Mouse (Mus musculus) neural tube, embryonic 13.5 days (tissue): ENCODE data around the gene Serpinb9e. TPM values are rescaled to one million over a fixed set of nuclear protein-coding genes. Genes with fewer than 3 reads are reported as not detected.
"Not testable (repeated sequence)": the region's sequence is repeated elsewhere in the genome, so short reads cannot be mapped to it uniquely, and the experiment has no call there.

Source experiments
- ATAC-seq: fragments of 200-750 bp; cut with Nextera tagmentation; 2 replicates; pipeline ENCODE4 v1.8.0; 2017; ENCODE audit warnings: low read depth, mild to moderate bottlenecking, moderate TSS enrichment, moderate library complexity
- H3K27ac ChIP-seq: fragments of 300-500 bp; sonication (generic); replicated peaks from 2 replicates; pipeline ENCODE4 v1.5.1; 2015; ENCODE audit warnings: moderate library complexity, mild to moderate bottlenecking, inconsistent platforms
- H3K27me3 ChIP-seq: fragments of 300-500 bp; sonication (generic); 2 replicates; pipeline ENCODE4 v1.6.1; 2015; ENCODE audit warnings: mild to moderate bottlenecking, inconsistent platforms
- H3K36me3 ChIP-seq: fragments of 300-500 bp; sonication (generic); 2 replicates; pipeline ENCODE4 v1.6.1; 2015; ENCODE audit warnings: mild to moderate bottlenecking, inconsistent platforms
- H3K4me1 ChIP-seq: fragments of 300-500 bp; sonication (generic); replicated peaks from 2 replicates; pipeline ENCODE4 v1.6.1; 2015; ENCODE audit warnings: inconsistent platforms
- H3K4me2 ChIP-seq: fragments of 300-500 bp; sonication (generic); 2 replicates; pipeline ENCODE4 v1.6.1; 2015; ENCODE audit warnings: inconsistent platforms, mild to moderate bottlenecking, moderate library complexity
- H3K4me3 ChIP-seq: fragments of 300-500 bp; sonication (generic); 2 replicates; pipeline ENCODE4 v1.5.1; 2015; ENCODE audit warnings: mild to moderate bottlenecking, inconsistent platforms
- H3K9ac ChIP-seq: fragments of 300-500 bp; sonication (generic); 2 replicates; pipeline ENCODE4 v1.6.1; 2015; ENCODE audit warnings: moderate library complexity, mild to moderate bottlenecking, inconsistent platforms
- H3K9me3 ChIP-seq: fragments of 300-500 bp; sonication (generic); 2 replicates; pipeline ENCODE4 v1.6.1; 2016; ENCODE audit warnings: inconsistent platforms
- WGBS: fragments of 180-500 bp; shearing (Covaris S2); methylation state at CpG from one replicate; pipeline ENCODE4 v1.1.7; 2015; 5-methylcytosine and 5-hydroxymethylcytosine counted together
- polyA plus RNA-seq: library from polyadenylated mRNA; unstranded; fragments of >200 nt; fragmentation: Nextera tagmentation; extraction: Ambion mirVana; gene quantifications from 2 replicates; pipeline ENCODE4 v1.2.1, GENCODE M21; 2015

The Serpinb9e gene
- not detected in 2 replicates for polyA plus RNA-seq

DNA sequence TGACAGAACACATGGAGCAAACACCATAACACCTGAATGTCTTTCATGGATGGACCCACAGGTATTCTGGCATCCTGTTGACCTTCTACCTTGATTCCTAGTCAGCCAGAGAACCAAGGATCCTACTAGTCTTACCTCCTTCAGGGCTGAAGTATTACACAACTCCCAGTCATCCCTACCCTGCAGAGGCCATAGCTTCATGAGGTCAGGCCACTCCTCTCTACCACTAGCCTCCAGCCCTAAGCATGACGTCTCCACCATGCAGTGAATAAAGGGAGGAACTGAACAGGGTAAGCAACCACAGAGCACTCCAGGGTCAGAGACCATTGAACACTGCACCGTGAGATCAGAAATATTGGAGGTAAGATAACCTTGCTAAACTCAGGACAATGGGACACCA lies at the start of gene Serpinb9e:
TSS of gene Serpinb9e (plus strand) at position 301 of the 400 bp plus-strand sequence.
- H3K9me3 ChIP-seq = peaks cover 20% of the 10 kb centered on the region
- not testable (repeated sequence) for H3K27ac ChIP-seq, H3K9ac ChIP-seq, H3K27me3 ChIP-seq, H3K4me2 ChIP-seq, ATAC-seq, H3K36me3 ChIP-seq, H3K4me1 ChIP-seq, H3K4me3 ChIP-seq
- WGBS = 95% methylated on average over 2 of the region's 2 CpGs

GRCm38 (mm10) chr13:33199740-33200139 lies 49.7 kb upstream of the Serpinb9e start:
- Histone ChIP-seq H3K27ac (no peak overlapping the region), H3K27me3 (no peaks in the 10 kb centered on the region), H3K4me2 (no peak overlapping the region), H3K9me3 (no peaks in the 10 kb centered on the region), H3K4me1 (no peaks in the 10 kb centered on the region), H3K9ac (no peak overlapping the region), H3K4me3 (no peak overlapping the region), H3K36me3 (no peaks in the 10 kb centered on the region)
- ATAC-seq = no peak
- WGBS = 50% methylated on average over 2 of the region's 2 CpGs

- WGBS = 83% methylated on average over 4 of the region's 4 CpGs
Observed at GRCm38 (mm10) chr13:33308631-33309030, 59.2 kb downstream of the Serpinb9e start.

More at GRCm38 (mm10) chr13:33308631-33309030, 59.2 kb downstream of the Serpinb9e start:
- not testable (repeated sequence) for H3K9me3 ChIP-seq, ATAC-seq, H3K4me3 ChIP-seq, H3K4me2 ChIP-seq, H3K4me1 ChIP-seq, H3K36me3 ChIP-seq, H3K27ac ChIP-seq, H3K27me3 ChIP-seq, H3K9ac ChIP-seq

Other genes starting within 250 kb of the Serpinb9e start
- 1.3 and 1.9 TPM in 2 replicates for gene Serpinb9, start 246.4 kb upstream of the Serpinb9e start, polyA plus RNA-seq
- gene Serpinb9b, start 222.2 kb upstream of the Serpinb9e start, polyA plus RNA-seq = 0.29 and 0.52 TPM in 2 replicates
- 3.3 and 8.1 TPM in 2 replicates for gene Serpinb1b, start 171.0 kb upstream of the Serpinb9e start, polyA plus RNA-seq
- not detected in 2 replicates for gene Serpinb9c, start 89.9 kb upstream of the Serpinb9e start, polyA plus RNA-seq
- not detected in 2 replicates for gene Serpinb9d, start 56.7 kb upstream of the Serpinb9e start, polyA plus RNA-seq
- not detected in 2 replicates for gene Serpinb9f, start 74.5 kb downstream of the Serpinb9e start, polyA plus RNA-seq
- gene Gm11397, start 146.1 kb downstream of the Serpinb9e start, polyA plus RNA-seq = not detected in 2 replicates
- gene Serpinb9g, start 235.2 kb downstream of the Serpinb9e start, polyA plus RNA-seq = not detected in 2 replicates